Mouse (Mus musculus): ENCODE measurements at regions not wholly inside any gene's neighbourhood (a gene's known extent, or its start where the extent isn't known, plus 50 kb on each side); places are given as distances from the start of the nearest gene placed in this dataset.
A peak's percentile ranks its signal among the peaks of the same experiment; 100 is the strongest.

- Histone ChIP-seq H3K36me3 (replicated peaks) (no peaks in the 10 kb centered on the region), H3K27me3 (replicated peaks) (no peaks in the 10 kb centered on the region), H3K4me2 (no peak overlapping the region), H3K4me3 (no peak overlapping the region), H3K9ac (no peak overlapping the region), H3K9me3 (no peaks in the 10 kb centered on the region), H3K4me1 (no peaks in the 10 kb centered on the region), H3K27ac (no peak overlapping the region)
- ATAC-seq (replicated peaks): no peak
- WGBS: 91% methylated on average over 1 of the region's 1 CpGs
Measured at GRCm38 (mm10) chr9:74342176-74342575, 232.0 kb downstream of the Wdr72 start.

GRCm38 (mm10) chr9:74345027-74345426, 234.9 kb downstream of the Wdr72 start:
- 48% methylated on average over 7 of the region's 7 CpGs for WGBS
- no peak for ATAC-seq (replicated peaks)

GRCm38 (mm10) chr9:74348776-74349175, 238.6 kb downstream of the Wdr72 start:
- H3K9me3 ChIP-seq: no peaks in the 10 kb centered on the region

More at GRCm38 (mm10) chr9:74345027-74345426, 234.9 kb downstream of the Wdr72 start:
- Histone ChIP-seq H3K4me1 (no peaks in the 10 kb centered on the region), H3K27ac (no peak overlapping the region), H3K9me3 (no peaks in the 10 kb centered on the region), H3K4me2 (no peak overlapping the region), H3K36me3 (replicated peaks) (no peaks in the 10 kb centered on the region), H3K4me3 (no peak overlapping the region), H3K27me3 (replicated peaks) (no peaks in the 10 kb centered on the region), H3K9ac (no peak overlapping the region)

GRCm38 (mm10) chr9:74365930-74366438, 255.8 kb downstream of the Wdr72 start:
- no peak for ATAC-seq (replicated peaks)
- Histone ChIP-seq H3K4me2 (no peak overlapping the region), H3K9me3 (no peaks in the 10 kb centered on the region), H3K27ac (no peak overlapping the region), H3K27me3 (replicated peaks) (no peaks in the 10 kb centered on the region), H3K36me3 (replicated peaks) (no peaks in the 10 kb centered on the region), H3K4me3 (no peak overlapping the region), H3K4me1 (no peaks in the 10 kb centered on the region), H3K9ac (no peak overlapping the region)
- 24% methylated on average over 3 of the region's 3 CpGs for WGBS

More at GRCm38 (mm10) chr9:74348776-74349175, 238.6 kb downstream of the Wdr72 start:
- H3K27ac ChIP-seq: no peak overlapping the region
- H3K9ac ChIP-seq: no peak overlapping the region
- H3K4me3 ChIP-seq: no peak overlapping the region
- no peaks in the 10 kb centered on the region for H3K4me1 ChIP-seq
- ATAC-seq (replicated peaks): no peak
- no peak overlapping the region for H3K4me2 ChIP-seq
- no peaks in the 10 kb centered on the region for H3K27me3 ChIP-seq (replicated peaks)
- no peaks in the 10 kb centered on the region for H3K36me3 ChIP-seq (replicated peaks)
- WGBS: 15% methylated on average over 2 of the region's 2 CpGs

- H3K27me3 ChIP-seq (replicated peaks): no peaks in the 10 kb centered on the region
- H3K4me1 ChIP-seq: no peaks in the 10 kb centered on the region
- H3K9ac ChIP-seq: no peak overlapping the region
- no peaks in the 10 kb centered on the region for H3K9me3 ChIP-seq
- no peak overlapping the region for H3K4me3 ChIP-seq
- H3K27ac ChIP-seq: no peak overlapping the region
- ATAC-seq (replicated peaks): no peak
- no peak overlapping the region for H3K4me2 ChIP-seq
- no peaks in the 10 kb centered on the region for H3K36me3 ChIP-seq (replicated peaks)
Measured at GRCm38 (mm10) chr9:74376191-74376590, 266.0 kb downstream of the Wdr72 start.

- Histone ChIP-seq H3K9ac (no peak overlapping the region), H3K4me1 (no peaks in the 10 kb centered on the region), H3K27me3 (replicated peaks) (no peaks in the 10 kb centered on the region), H3K36me3 (replicated peaks) (no peaks in the 10 kb centered on the region), H3K4me2 (no peak overlapping the region), H3K9me3 (no peaks in the 10 kb centered on the region), H3K27ac (no peak overlapping the region), H3K4me3 (no peak overlapping the region)
- ATAC-seq (replicated peaks): no peak
Measured at GRCm38 (mm10) chr9:74377204-74377603, 267.0 kb downstream of the Wdr72 start.

- WGBS: 14% methylated on average over 8 of the region's 8 CpGs
- Histone ChIP-seq H3K9me3 (no peaks in the 10 kb centered on the region), H3K4me1 (no peaks in the 10 kb centered on the region), H3K27ac (0 out of 2 replicates have a peak overlapping the region, but pooled peaks have one; percentile 5), H3K36me3 (replicated peaks) (no peaks in the 10 kb centered on the region), H3K4me3 (no peak overlapping the region), H3K4me2 (no peak overlapping the region), H3K27me3 (replicated peaks) (no peaks in the 10 kb centered on the region), H3K9ac (no peak overlapping the region)
- peak; percentile 85 for ATAC-seq (replicated peaks)
Measured at GRCm38 (mm10) chr9:74384206-74384896, 274.2 kb downstream of the Wdr72 start.

- 0 out of 2 replicates have a peak, but pooled peaks cover 5% of the 10 kb centered on the region for H3K4me1 ChIP-seq
- no peak overlapping the region for H3K4me3 ChIP-seq
- no peak for ATAC-seq (replicated peaks)
- no peak overlapping the region for H3K27ac ChIP-seq
- no peak overlapping the region for H3K4me2 ChIP-seq
- no peak overlapping the region for H3K9ac ChIP-seq
- no peaks in the 10 kb centered on the region for H3K27me3 ChIP-seq (replicated peaks)
- H3K9me3 ChIP-seq: no peaks in the 10 kb centered on the region
- H3K36me3 ChIP-seq (replicated peaks): no peaks in the 10 kb centered on the region
- 89% methylated on average over 2 of the region's 2 CpGs for WGBS
Measured at GRCm38 (mm10) chr9:74425594-74425993, 315.4 kb downstream of the Wdr72 start.

GRCm38 (mm10) chr9:74449981-74450380, 339.8 kb downstream of the Wdr72 start:
- H3K9ac ChIP-seq: no peak overlapping the region
- H3K36me3 ChIP-seq (replicated peaks): no peaks in the 10 kb centered on the region
- WGBS: 60% methylated on average over 5 of the region's 5 CpGs
- no peaks in the 10 kb centered on the region for H3K27me3 ChIP-seq (replicated peaks)
- H3K4me3 ChIP-seq: no peak overlapping the region
- H3K27ac ChIP-seq: no peak overlapping the region
- ATAC-seq (replicated peaks): no peak
- H3K4me2 ChIP-seq: no peak overlapping the region
- no peaks in the 10 kb centered on the region for H3K9me3 ChIP-seq
- no peaks in the 10 kb centered on the region for H3K4me1 ChIP-seq

GRCm38 (mm10) chr9:74461084-74461483, 350.9 kb downstream of the Wdr72 start:
- H3K9me3 ChIP-seq: no peaks in the 10 kb centered on the region
- no peak for ATAC-seq (replicated peaks)
- 37% methylated on average over 2 of the region's 2 CpGs for WGBS
- no peak overlapping the region for H3K9ac ChIP-seq
- H3K4me2 ChIP-seq: no peak overlapping the region
- H3K36me3 ChIP-seq (replicated peaks): no peaks in the 10 kb centered on the region
- no peak overlapping the region for H3K4me3 ChIP-seq
- H3K27ac ChIP-seq: no peak overlapping the region
- no peaks in the 10 kb centered on the region for H3K27me3 ChIP-seq (replicated peaks)
- no peaks in the 10 kb centered on the region for H3K4me1 ChIP-seq

- no peak overlapping the region for H3K4me2 ChIP-seq
- no peak overlapping the region for H3K9ac ChIP-seq
- no peak overlapping the region for H3K27ac ChIP-seq
- 74% methylated on average over 2 of the region's 2 CpGs for WGBS
- no peak for ATAC-seq (replicated peaks)
- H3K4me1 ChIP-seq: no peaks in the 10 kb centered on the region
- H3K36me3 ChIP-seq (replicated peaks): no peaks in the 10 kb centered on the region
- no peaks in the 10 kb centered on the region for H3K9me3 ChIP-seq
- no peaks in the 10 kb centered on the region for H3K27me3 ChIP-seq (replicated peaks)
- H3K4me3 ChIP-seq: no peak overlapping the region
Measured at GRCm38 (mm10) chr9:74476830-74477229, 366.7 kb downstream of the Wdr72 start.

GRCm38 (mm10) chr9:74479273-74479672, 369.1 kb downstream of the Wdr72 start:
- Histone ChIP-seq H3K4me3 (no peak overlapping the region), H3K9ac (no peak overlapping the region), H3K36me3 (replicated peaks) (no peaks in the 10 kb centered on the region), H3K9me3 (no peaks in the 10 kb centered on the region), H3K27ac (peak overlapping the region; percentile 48; the same call in 1 of the 2 replicates), H3K4me2 (0 out of 2 replicates have a peak overlapping the region, but pooled peaks have one; percentile 5), H3K4me1 (no peaks in the 10 kb centered on the region), H3K27me3 (replicated peaks) (no peaks in the 10 kb centered on the region)
- 59% methylated on average over 8 of the region's 8 CpGs for WGBS
- peak; percentile 45; the same call in 1 of the 2 replicates for ATAC-seq (replicated peaks)

GRCm38 (mm10) chr9:74513887-74514286, 347.8 kb upstream of the Onecut1 start:
- Histone ChIP-seq H3K27me3 (replicated peaks) (no peaks in the 10 kb centered on the region), H3K4me2 (no peak overlapping the region), H3K4me3 (no peak overlapping the region), H3K36me3 (replicated peaks) (no peaks in the 10 kb centered on the region), H3K9ac (no peak overlapping the region), H3K9me3 (no peaks in the 10 kb centered on the region), H3K4me1 (no peaks in the 10 kb centered on the region), H3K27ac (no peak overlapping the region)
- 84% methylated on average over 2 of the region's 2 CpGs for WGBS
- no peak for ATAC-seq (replicated peaks)
